Mouse (Mus musculus) megakaryocyte-erythroid progenitor cell, adult 5-6 weeks (primary cell): ENCODE data around the gene Olfr1496. TPM values are rescaled to one million over a fixed set of nuclear protein-coding genes. Genes with fewer than 3 reads are reported as not detected.
"Not testable (repeated sequence)": the region's sequence is repeated elsewhere in the genome, so short reads cannot be mapped to it uniquely, and the experiment has no call there.

Source experiments
- ATAC-seq: replicated peaks from 2 replicates; pipeline ENCODE4 v1.8.0; 2016; ENCODE audit warnings: mild to moderate bottlenecking, inconsistent platforms; ENCODE audit not compliant: severe bottlenecking, poor library complexity, low FRiP score, low TSS enrichment
- total RNA-seq, 2 experiments: library from RNA; stranded (forward) in 1 of 2; stranded (reverse) in 1 of 2; fragments of 200-1000, 215-1000 nt in 1 of 2; fragments of >200 nt in 1 of 2; fragmentation: Nextera tagmentation in 1 of 2; gene quantifications; 2 replicates each; pipeline ENCODE4 v1.2.3; 2014 to 2017

The Olfr1496 gene
- not detected in 2 replicates for total RNA-seq (2014; fragmentation: Nextera tagmentation)
- total RNA-seq (2017), result not detected in 2 replicates

DNA sequence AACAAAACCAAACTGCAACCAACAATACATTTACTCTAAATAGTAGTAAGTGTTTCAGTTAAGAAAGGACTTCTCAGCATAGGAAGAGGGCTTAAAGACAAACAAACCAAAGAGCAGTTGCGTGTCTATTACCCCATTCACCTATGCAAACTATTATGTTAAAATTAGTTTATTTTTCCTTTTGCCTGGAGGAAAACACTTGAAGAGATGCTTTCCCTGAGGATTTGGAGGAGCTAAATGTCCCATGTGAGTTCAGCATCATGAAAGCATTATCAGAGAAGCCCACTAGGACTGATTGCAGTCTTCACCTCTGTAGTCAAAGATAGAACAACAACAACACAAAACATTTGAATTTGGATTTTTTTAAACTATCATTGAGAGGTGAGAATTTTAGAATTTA is at the start of gene Olfr1496:
Gene Olfr1496 (plus strand): TSS at position 301 of the 400 bp plus-strand sequence.
- ATAC-seq, result no peak

- no peak for ATAC-seq
Measured at GRCm38 (mm10) chr19:13739428-13739827, 38.2 kb upstream of the Olfr1496 start, which contains the start of gene Olfr1494. Gene Olfr1494 (plus strand): TSS chr19:13739728.

DNA sequence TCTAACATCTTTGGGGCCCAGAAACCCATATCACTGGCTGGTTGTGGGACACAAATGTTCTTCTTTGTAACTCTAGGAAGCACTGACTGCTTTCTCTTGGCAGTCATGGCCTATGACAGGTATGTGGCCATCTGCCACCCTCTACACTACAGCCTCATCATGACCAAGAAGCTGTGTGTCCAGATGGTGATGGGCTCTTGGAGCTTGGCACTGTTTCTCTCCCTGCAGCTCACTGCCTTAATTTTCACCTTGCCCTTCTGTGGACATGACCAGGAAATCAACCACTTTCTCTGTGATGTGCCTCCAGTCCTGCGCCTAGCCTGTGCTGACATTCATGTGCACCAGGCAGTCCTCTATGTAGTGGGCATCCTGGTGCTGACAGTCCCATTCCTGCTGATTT is 28.3 kb upstream of the Olfr1496 start:
- ATAC-seq, result no peak

- no peak for ATAC-seq
Measured at GRCm38 (mm10) chr19:13764306-13764705, 13.4 kb upstream of the Olfr1496 start, which contains the start of gene Olfr1495. Gene Olfr1495 (plus strand): TSS chr19:13764606.

DNA sequence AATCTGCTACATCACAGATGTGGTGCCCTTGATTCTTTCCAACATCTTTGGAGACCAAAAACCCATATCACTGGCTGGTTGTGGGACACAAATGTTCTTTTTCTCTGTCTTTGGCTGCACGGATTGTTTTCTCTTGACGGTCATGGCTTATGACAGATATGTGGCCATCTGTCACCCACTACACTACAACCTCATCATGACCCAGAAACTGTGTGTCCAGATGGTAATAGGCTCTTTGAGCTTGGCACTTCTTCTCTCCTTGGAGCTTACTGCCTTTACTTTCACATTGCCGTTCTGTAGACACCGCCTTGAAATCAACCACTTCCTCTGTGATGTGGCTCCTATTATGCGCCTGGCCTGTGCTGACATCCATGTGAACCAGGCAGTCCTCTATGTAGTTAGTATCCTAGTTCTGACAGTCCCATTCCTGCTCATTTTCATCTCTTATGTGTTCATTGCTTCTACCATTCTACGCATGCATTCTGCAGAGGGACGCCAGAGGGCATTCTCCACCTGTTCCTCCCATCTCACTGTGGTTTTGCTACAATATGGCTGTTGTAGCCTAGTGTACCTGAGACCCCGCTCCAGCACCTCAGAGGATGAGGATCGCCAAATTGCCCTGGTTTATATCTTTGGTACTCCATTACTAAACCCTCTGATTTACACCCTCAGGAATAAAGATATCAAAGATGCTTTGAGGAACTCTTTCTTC is 9.0 kb upstream of the Olfr1496 start:
- ATAC-seq, result no peak

DNA sequence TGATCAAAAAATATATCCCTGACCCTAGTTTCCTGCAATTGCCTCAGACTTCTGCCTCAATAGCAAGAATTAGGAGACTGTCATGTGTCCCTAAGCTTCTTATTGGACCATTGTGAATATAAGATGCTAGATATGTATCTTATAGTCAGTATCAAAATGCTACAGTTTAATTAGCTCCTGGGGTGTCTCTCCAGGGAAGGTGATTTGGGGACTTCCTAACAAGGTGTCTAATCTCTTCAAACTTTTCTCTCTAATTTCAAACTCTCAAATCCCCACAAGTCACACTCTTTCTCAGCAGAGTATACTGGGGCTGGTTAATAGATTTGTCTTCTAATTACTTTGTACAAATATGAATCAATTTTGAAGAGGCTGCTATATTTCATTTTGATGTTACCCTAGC is 20.4 kb downstream of the Olfr1496 start, which contains the start of gene Olfr1497:
Gene Olfr1497 (minus strand): TSS at position 101 of the 400 bp plus-strand sequence.
- no peak for ATAC-seq

- ATAC-seq, result not testable (repeated sequence)
Measured at GRCm38 (mm10) chr19:13805486-13805885, 27.8 kb downstream of the Olfr1496 start.

DNA sequence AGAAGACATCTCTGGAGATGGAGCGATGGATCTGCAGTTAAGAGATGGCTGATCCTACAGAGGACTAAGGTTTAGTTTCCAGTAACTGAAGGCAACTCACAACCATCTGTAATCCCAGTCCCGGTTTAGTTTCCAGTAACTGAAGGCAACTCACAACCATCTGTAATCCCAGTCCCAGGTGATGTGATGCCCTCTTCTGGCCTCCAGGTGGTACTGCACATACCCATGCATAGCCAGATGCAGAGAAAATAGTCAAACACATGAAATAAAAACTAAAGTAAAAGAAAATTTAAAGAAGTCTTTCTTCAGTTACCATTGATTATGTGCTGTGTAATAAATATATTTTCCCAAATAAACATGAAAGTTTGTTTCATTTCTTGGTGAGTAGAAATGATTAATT is 35.1 kb downstream of the Olfr1496 start:
- ATAC-seq, result no peak

DNA sequence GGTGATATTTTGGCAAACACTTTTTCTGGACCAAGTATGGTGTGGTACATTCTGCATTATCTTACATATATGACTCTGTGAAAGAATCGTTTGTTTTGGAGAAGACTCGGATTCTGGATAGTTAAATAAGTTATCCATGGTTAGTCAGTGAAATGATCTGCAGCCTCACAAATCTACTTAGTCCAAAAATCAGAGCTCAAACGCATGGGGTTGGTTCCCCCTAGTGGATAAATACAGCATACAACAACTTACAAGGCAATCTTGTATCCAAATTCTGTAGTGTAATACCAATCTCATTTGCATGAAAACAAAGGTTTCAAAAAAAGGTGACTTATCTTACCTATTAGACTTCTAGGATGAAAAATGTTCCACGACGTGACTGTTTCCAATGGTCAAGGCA is 41.1 kb downstream of the Olfr1496 start:
- ATAC-seq, result no peak

- no peak for ATAC-seq
Measured at GRCm38 (mm10) chr19:13819347-13819746, 41.7 kb downstream of the Olfr1496 start, which contains the start of gene Olfr1499. Gene Olfr1499 (minus strand): TSS chr19:13819447.

DNA sequence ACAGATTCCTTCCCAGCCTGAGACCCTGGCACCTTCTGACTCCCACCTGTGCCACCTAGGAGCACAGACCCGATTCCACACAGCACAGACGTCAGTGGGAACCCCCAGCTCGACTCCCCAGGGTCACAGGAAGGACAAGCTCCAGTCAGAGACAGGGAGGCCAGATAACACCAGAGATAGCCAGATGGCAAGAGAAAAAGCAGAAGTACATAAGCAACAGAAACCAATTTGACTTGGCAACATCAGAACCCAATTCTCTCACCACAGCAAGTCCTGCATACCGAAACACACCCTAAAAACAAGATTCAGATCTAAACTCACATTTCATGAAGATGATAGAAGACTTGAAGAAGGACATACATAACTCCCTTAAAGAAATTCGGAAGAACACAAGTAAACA is 43.2 kb downstream of the Olfr1496 start:
- no peak for ATAC-seq

DNA sequence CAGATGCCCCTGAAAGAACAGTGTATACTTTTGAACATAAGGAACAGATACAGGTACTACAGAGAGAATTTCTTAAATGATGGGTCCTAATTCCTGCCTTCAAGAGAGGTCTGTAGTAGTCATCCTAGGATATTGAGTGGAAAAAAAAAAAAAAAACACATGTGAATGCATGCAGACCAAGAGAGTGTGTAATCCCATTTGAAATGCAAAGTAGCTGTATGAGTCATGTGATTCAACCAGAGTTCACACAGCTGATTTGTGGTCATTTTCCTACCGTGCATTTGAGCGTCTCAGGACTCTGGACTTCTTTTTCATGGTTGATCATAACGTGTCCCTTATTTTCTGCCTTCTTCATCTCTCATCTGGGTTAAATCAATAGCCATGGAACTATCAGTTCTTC is 50.8 kb downstream of the Olfr1496 start:
- ATAC-seq, result no peak

- no peak for ATAC-seq
Measured at GRCm38 (mm10) chr19:13830388-13830787, 52.7 kb downstream of the Olfr1496 start, which contains the start of gene Olfr1500. Gene Olfr1500 (minus strand): TSS chr19:13830488.

Other genes starting within 250 kb of the Olfr1496 start
- not detected in 2 replicates for gene Olfr1480, start 250.0 kb upstream of the Olfr1496 start, total RNA-seq (2014; fragmentation: Nextera tagmentation)
- gene Olfr1480, start 250.0 kb upstream of the Olfr1496 start, total RNA-seq (2017), result not detected in 2 replicates
- not detected in 2 replicates for gene Olfr1484, start 194.4 kb upstream of the Olfr1496 start, total RNA-seq (2014; fragmentation: Nextera tagmentation)
- not detected in 2 replicates for gene Olfr1484, start 194.4 kb upstream of the Olfr1496 start, total RNA-seq (2017)
- not detected in 2 replicates for gene Olfr1487, start 160.5 kb upstream of the Olfr1496 start, total RNA-seq (2014; fragmentation: Nextera tagmentation)
- gene Olfr1487, start 160.5 kb upstream of the Olfr1496 start, total RNA-seq (2017), result not detected in 2 replicates
- gene Olfr1489, start 146.3 kb upstream of the Olfr1496 start, total RNA-seq (2014; fragmentation: Nextera tagmentation), result not detected in 2 replicates
- not detected in 2 replicates for gene Olfr1489, start 146.3 kb upstream of the Olfr1496 start, total RNA-seq (2017)
- not detected in 2 replicates for gene Olfr1490, start 126.8 kb upstream of the Olfr1496 start, total RNA-seq (2014; fragmentation: Nextera tagmentation)
- not detected in 2 replicates for gene Olfr1490, start 126.8 kb upstream of the Olfr1496 start, total RNA-seq (2017)
- gene Olfr1491, start 80.6 kb upstream of the Olfr1496 start, total RNA-seq (2014; fragmentation: Nextera tagmentation), result not detected in 2 replicates
- not detected in 2 replicates for gene Olfr1491, start 80.6 kb upstream of the Olfr1496 start, total RNA-seq (2017)
- gene Olfr1493-ps1, start 54.6 kb upstream of the Olfr1496 start, total RNA-seq (2014; fragmentation: Nextera tagmentation), result not detected in 2 replicates
- not detected in 2 replicates for gene Olfr1493-ps1, start 54.6 kb upstream of the Olfr1496 start, total RNA-seq (2017)
- not detected in 2 replicates for gene Olfr1494, start 38.1 kb upstream of the Olfr1496 start, total RNA-seq (2014; fragmentation: Nextera tagmentation)
- not detected in 2 replicates for gene Olfr1494, start 38.1 kb upstream of the Olfr1496 start, total RNA-seq (2017)
- gene Olfr1495, start 13.3 kb upstream of the Olfr1496 start, total RNA-seq (2014; fragmentation: Nextera tagmentation), result not detected in 2 replicates
- not detected in 2 replicates for gene Olfr1495, start 13.3 kb upstream of the Olfr1496 start, total RNA-seq (2017)
- not detected in 2 replicates for gene Olfr1497, start 20.3 kb downstream of the Olfr1496 start, total RNA-seq (2014; fragmentation: Nextera tagmentation)
- not detected in 2 replicates for gene Olfr1497, start 20.3 kb downstream of the Olfr1496 start, total RNA-seq (2017)
- not detected in 2 replicates for gene Olfr1499, start 41.6 kb downstream of the Olfr1496 start, total RNA-seq (2014; fragmentation: Nextera tagmentation)
- gene Olfr1499, start 41.6 kb downstream of the Olfr1496 start, total RNA-seq (2017), result not detected in 2 replicates
- gene Olfr1500, start 52.6 kb downstream of the Olfr1496 start, total RNA-seq (2014; fragmentation: Nextera tagmentation), result not detected in 2 replicates
- not detected in 2 replicates for gene Olfr1500, start 52.6 kb downstream of the Olfr1496 start, total RNA-seq (2017)
- not detected in 2 replicates for gene Olfr1501, start 72.8 kb downstream of the Olfr1496 start, total RNA-seq (2014; fragmentation: Nextera tagmentation)
- gene Olfr1501, start 72.8 kb downstream of the Olfr1496 start, total RNA-seq (2017), result not detected in 2 replicates
- gene Olfr1502, start 83.9 kb downstream of the Olfr1496 start, total RNA-seq (2014; fragmentation: Nextera tagmentation), result not detected in 2 replicates
- gene Olfr1502, start 83.9 kb downstream of the Olfr1496 start, total RNA-seq (2017), result not detected in 2 replicates
- gene Olfr1504, start 120.0 kb downstream of the Olfr1496 start, total RNA-seq (2014; fragmentation: Nextera tagmentation), result not detected in 2 replicates
- not detected in 2 replicates for gene Olfr1504, start 120.0 kb downstream of the Olfr1496 start, total RNA-seq (2017)
- gene Olfr1505, start 135.7 kb downstream of the Olfr1496 start, total RNA-seq (2014; fragmentation: Nextera tagmentation), result not detected in 2 replicates
- gene Olfr1505, start 135.7 kb downstream of the Olfr1496 start, total RNA-seq (2017), result not detected in 2 replicates